Mouse (Mus musculus) lung, adult 2 months (tissue): ENCODE data around the gene Ensa.

Source experiments
- CTCF ChIP-seq: fragments of 200-500 bp; IDR thresholded peaks from 2 replicates; pipeline ENCODE4 v1.5.1; 2011; ENCODE audit warnings: mild to moderate bottlenecking, low read length, control low read depth; ENCODE audit not compliant: insufficient read depth
- POLR2A ChIP-seq: fragments of 200-500 bp; IDR thresholded peaks from 2 replicates; pipeline ENCODE4 v1.6.1; 2011; ENCODE audit warnings: low read depth, mild to moderate bottlenecking, control low read depth, low read length, borderline replicate concordance; ENCODE audit errors: extremely low read depth

GRCm38 (mm10) chr3:95623551-95623950 lies 1.2 kb upstream of the Ensa start:
- no peak for TF ChIP-seq CTCF
- TF ChIP-seq POLR2A: no peak
